Mouse (Mus musculus) embryonic stem cell, embryonic (primary cell): ENCODE measurements around the gene Gm17026.
"Not testable (repeated sequence)": the region's sequence is repeated elsewhere in the genome, so short reads cannot be mapped to it uniquely, and the experiment has no call there.

Experiments
- CTCF ChIA-PET, 4 experiments: fragments of 300-600 bp in 2 of 4; fragments of 350-600 bp in 2 of 4; sonication (Branson Sonifier 250); formaldehyde crosslinking; loops; one replicate each; lab custom pipeline; 2022; ENCODE audit warnings: inconsistent platforms in 2 of 4; lab: Charles Lee
- POLR2A ChIA-PET, 4 experiments: fragments of 300-600 bp in 2 of 4; fragments of 350-600 bp in 2 of 4; sonication (Branson Sonifier 250); formaldehyde crosslinking; loops; one replicate each; lab custom pipeline; 2022; ENCODE audit warnings: antibody characterized with exemption in 4 of 4, inconsistent platforms in 1 of 4; lab: Charles Lee

Gene Gm17026

DNA sequence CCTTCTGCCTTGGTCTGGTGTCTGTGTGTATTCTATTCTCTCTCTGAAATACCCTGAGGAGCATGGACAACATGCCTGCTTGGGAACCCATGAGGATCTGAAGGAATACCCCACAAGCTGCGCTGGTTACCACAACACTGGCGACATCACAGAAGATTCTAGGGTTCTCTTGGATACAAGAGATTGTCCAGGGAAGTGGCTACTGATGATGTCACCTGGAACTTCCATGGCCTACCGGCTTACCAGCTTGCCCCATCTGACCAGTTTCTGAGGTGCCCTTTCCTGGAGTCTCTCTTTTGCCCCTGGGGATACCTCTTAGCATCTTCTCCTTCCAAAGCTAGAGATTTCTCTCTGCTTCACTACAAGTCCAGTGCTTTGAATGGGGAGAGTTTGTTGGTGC lies at the start of gene Gm17026:
Gene Gm17026, minus strand, starts transcription at position 101 of the 400 bp plus-strand sequence.
- CTCF ChIA-PET, POLR2A ChIA-PET: not testable (repeated sequence)

DNA sequence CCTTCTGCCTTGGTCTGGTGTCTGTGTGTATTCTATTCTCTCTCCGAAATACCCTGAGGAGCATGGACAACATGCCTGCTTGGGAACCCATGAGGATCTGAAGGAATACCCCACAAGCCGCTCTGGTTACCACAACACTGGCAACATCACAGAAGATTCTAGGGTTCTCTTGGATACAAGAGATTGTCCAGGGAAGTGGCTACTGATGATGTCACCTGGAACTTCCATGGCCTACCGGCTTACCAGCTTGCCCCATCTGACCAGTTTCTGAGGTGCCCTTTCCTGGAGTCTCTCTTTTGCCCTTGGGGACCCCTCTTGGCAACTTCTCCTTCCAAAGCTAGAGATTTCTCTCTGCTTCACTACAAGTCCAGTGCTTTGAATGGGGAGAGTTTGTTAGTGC lies 37.4 kb upstream of the Gm17026 start, which contains the start of gene Gm9611:
Gene Gm9611, minus strand, starts transcription at position 101 of the 400 bp plus-strand sequence.
- CTCF ChIA-PET, POLR2A ChIA-PET: not testable (repeated sequence)

DNA sequence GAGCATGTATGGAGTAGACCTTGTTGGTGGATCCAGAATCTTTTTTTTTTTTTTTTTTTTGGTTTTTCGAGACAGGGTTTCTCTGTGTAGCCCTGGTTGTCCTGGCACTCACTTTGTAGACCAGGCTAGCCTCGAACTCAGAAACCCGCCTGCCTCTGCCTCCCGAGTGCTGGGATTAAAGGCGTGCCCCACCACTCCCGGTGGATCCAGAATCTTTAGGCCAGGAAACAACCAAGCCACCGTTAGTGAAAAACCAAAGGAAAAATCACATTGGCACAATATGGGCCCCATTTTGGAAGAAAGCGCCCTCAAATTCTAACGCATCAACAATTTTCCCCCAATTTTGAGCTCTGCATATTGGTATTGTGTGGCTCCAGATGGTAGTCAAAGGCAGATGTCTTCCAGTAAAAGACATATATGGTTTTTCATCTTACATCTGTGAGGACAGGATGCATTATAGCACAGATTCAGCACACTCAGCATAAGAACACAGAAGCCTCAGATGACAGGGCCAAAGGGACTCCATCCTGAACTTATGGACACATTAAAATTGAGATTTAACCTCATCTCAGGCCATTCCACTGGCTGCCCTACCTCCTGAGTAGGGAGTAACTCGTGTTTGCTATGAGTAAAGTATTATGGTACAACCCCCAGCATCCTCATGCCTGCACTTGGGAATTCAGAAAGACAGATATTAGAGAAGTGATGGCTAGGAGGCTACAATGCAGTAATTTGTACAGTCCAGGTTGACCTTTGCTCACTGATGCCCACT lies 42.9 kb downstream of the Gm17026 start:
- POLR2A ChIA-PET, CTCF ChIA-PET: not testable (repeated sequence)
